Mouse (Mus musculus) liver, postnatal 0 days (tissue): ENCODE measurements around the gene Pard3.

Source experiments
- CTCF ChIP-seq: sonication (generic); IDR thresholded peaks from 2 replicates; pipeline ENCODE4 v1.5.1; 2016; ENCODE audit warnings: antibody characterized with exemption, low read depth
- EP300 ChIP-seq: IDR thresholded peaks from 2 replicates; pipeline ENCODE4 v1.6.1; 2016; ENCODE audit warnings: antibody characterized with exemption, low read depth, mild to moderate bottlenecking

DNA sequence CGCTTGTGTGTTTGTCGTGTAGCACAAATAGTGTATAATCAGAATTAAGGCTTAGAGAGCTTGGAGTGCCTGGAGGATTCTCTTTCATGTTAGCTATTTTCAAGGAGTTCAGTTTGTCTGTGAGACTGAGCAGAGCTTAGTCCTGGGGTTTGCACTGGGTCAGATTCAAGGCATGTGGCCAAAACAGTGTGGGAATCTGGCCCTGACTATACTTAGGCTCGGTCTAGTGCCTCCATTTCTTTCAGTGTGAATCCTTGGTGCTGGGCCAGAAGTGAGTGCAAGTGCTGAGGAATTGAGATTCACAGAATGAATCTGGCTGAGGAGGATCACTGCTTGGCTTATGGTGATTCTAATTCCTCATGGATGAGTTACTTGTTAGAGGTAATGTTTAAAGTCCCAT is 6.5 kb downstream of the Pard3 start:
- TF ChIP-seq CTCF = no peak
- TF ChIP-seq EP300 = no peak
